Mouse (Mus musculus): ENCODE measurements around the gene Ypel2. TPM values are rescaled to one million over a fixed set of nuclear protein-coding genes. Genes with fewer than 3 reads are reported as not detected.

Gene Ypel2
- total RNA-seq, 2 experiments from 2014 or later = 7.4 to 8.6 TPM

- DNase-seq (ENCODE audit: low spot score in 2 of 2) = no peak
These were observed 31.1 kb downstream of the Ypel2 start for GRCm38 (mm10) chr11:86962362-86962761.

DNA sequence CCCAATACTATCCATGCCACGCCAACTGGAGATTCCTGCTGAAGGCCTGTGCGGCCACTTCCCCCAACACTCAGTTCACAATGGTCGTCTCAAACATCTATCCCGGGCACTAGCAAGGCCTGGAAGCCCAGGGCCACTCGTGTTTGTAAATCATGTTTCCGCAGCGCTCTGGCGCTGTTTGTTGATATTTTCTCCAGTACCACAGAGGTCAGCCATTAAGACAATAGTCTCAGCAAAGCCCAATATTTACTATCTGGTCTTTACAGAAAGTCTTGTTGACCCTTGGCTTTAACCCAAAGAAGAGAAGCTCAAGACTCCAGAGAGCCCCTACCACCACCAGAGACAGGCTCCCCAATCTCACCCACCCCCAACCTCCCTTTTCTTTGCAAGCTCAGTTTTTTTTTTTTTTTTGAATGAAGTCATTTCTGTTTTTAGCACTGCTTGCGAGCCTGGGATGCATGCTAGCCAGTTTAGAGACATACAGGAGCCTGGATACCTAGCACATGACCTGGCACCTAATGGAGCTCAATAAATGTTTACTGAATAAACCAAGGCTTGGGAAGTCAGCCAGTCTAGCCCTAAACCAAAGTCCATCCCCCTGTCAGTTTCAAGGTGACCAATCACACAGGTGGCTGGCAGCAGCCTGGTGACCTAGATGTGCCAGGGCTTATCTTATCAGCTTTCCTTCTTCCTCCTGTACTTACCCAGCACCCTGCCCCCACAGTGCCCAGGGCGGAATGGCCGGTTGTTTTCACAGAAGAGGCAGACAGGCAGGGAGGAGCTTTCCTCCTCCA lies 31.8 kb downstream of the Ypel2 start:
- DNase-seq (ENCODE audit: low spot score in 2 of 2) = no peak

DNA sequence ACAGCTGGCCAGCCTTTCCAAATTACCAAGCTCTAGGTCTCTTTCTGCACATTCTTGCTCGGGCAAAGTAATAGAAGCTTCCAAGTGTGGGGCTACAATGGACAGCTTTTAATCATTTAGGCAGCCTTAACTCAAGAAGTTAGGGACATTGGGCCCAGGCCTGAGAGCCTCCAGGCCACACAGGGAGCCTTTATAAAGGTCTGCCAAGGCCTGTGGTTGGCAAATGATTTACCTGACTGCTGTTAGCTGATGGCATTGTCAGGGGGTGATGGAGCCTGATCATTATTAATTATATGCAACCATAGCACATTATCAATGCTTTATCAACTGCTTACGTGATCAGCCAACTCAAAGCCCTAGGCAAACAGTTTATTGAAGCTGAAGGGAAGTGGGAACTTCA lies 33.2 kb downstream of the Ypel2 start:
- no peak for DNase-seq (ENCODE audit: low spot score in 2 of 2)

GRCm38 (mm10) chr11:86958721-86959675 lies 34.5 kb downstream of the Ypel2 start:
- no peak for DNase-seq (ENCODE audit: low spot score in 2 of 2)

DNA sequence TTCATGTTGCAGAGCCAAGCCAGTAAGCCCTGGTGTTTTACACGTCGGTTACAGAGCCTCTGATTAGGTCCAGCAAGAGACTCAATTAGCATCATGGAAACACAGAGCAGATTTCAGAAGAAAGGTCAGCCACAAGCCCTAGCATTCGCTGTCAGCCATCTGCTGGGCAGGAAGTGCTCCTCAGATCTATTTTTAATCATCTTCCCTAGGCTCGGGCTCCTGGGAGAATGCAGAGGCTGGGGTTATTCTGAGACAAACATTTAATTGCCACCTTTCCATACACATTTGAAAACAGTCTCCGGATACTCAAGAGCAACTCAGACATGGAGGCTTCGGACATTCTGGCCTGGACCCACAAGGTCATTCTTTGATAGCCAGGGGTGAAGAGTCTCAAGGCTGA lies 35.3 kb downstream of the Ypel2 start:
- no peak for DNase-seq (ENCODE audit: low spot score in 2 of 2)

GRCm38 (mm10) chr11:86956363-86956762 lies 37.1 kb downstream of the Ypel2 start:
- no peak for DNase-seq (ENCODE audit: low spot score in 2 of 2)

- no peak for DNase-seq (ENCODE audit: low spot score in 2 of 2)
These were observed 38.8 kb downstream of the Ypel2 start for GRCm38 (mm10) chr11:86954616-86955270.

DNA sequence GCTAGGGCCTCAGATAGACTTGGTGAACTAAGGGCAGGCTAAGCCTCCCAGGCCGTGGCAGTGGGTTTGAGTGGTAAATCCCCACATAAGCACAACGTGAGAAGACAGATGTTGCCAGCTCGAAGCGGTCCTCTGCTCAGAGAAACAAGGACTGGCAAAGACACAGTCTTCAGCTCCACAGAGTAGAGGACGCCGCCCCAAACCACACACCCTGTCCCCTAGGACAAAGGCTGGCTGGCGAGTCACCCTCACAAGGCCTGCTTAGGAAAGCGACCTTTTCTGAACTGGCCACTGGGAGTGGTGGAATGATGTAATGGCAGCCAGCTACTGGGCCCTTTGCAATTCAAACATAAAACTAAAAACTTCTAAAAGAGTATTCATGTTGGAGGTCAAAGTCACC lies 40.4 kb downstream of the Ypel2 start:
- DNase-seq (ENCODE audit: low spot score in 2 of 2) = no peak

GRCm38 (mm10) chr11:86952659-86953058 lies 40.8 kb downstream of the Ypel2 start:
- DNase-seq (ENCODE audit: low spot score in 2 of 2) = no peak

DNA sequence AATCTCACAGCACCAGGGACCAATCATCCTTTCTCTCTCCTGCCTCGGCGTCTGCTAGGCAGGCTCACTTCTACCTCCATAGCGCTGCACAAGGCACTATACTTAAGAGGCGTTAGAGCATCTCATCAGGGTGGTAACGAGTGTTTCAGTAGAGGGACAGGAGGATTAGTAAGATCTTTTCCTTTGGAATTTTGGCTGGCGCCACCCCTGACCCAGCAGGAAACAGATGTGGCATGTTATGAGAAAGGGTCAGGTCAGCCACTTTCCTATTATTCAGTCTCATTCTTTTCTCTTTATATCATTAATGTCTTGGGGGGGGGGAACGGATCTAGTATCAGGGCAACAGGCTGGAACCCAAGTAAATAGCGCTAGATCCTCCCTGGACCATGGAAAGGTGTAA lies 41.8 kb downstream of the Ypel2 start:
- DNase-seq (ENCODE audit: low spot score in 2 of 2) = no peak

- DNase-seq (ENCODE audit: low spot score in 2 of 2) = no peak
These were observed 43.0 kb downstream of the Ypel2 start for GRCm38 (mm10) chr11:86950491-86950890.

- DNase-seq (ENCODE audit: low spot score in 2 of 2) = peak; percentile 30 to 37
These were observed 43.5 kb downstream of the Ypel2 start for GRCm38 (mm10) chr11:86949951-86950441.

DNA sequence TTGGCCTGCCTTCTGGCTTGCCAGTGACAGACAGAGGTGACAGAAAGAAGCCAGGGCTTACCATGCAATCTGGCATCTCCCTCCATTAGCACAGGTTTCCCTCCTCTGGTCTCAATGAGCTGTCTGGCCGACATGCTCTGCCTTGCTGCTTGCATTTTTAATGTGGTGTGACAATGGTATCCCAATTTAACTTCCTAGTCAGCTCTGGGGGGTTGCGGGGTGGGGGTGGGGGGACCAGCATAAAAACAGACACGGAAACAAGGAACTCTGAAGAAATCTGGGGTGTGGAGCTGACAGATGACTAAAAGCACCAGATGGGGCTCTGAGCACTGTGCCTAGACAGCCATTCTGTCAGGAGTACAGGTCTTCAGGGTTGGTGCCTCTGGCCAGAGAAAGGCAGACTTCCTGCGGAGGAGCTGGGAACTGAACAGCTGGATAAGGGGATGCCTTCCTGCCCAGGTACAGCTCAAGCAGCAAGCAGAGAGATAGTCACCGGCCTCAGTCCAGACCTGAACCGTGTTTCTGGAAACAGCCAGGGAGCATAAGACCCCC lies 46.8 kb downstream of the Ypel2 start:
- no peak for DNase-seq (ENCODE audit: low spot score in 2 of 2)

DNA sequence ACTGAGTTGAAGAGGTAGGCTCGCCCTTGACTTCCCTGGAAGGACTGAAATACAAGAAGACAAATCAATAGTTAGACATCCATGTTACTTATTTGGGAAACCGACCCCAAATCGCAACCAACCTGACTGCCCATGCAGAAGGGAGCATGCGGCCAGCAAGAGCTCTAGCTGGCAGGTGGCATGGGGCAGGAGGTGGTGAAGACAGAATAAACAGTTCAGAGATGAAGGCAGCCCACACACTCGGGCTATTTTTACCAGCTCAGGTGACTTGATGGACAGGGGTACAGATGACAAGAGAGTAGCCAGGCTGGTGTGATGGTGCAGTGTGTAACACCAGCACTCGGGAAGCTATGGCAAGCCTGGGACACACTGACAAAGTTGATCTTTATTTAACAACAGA lies 47.6 kb downstream of the Ypel2 start:
- no peak for DNase-seq (ENCODE audit: low spot score in 2 of 2)

DNA sequence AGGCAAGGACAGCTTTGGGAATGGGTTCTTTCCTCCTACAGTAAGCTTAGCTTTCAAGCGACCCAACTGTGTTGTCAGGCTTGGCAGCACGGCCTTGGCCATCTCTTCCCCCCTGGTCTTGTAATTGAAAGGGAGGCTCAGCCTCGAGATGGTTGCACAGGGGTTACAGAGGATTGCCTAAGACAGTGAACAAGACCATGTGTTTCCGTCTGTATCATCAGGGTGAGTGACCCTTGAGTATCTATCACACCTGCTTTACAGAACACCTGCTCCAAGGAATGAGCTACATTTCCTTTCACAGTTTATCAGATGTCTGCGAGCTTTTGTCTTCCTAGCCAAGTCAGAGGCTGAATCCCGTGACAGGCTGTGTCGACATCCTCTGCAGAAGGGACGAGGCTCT lies 48.4 kb downstream of the Ypel2 start:
- no peak for DNase-seq (ENCODE audit: low spot score in 2 of 2)

GRCm38 (mm10) chr11:86944539-86944938 lies 49.0 kb downstream of the Ypel2 start:
- DNase-seq (ENCODE audit: low spot score in 2 of 2) = no peak

- DNase-seq (ENCODE audit: low spot score in 2 of 2) = no peak
These were observed 51.6 kb downstream of the Ypel2 start for GRCm38 (mm10) chr11:86941904-86942303.

- no peak for DNase-seq (ENCODE audit: low spot score in 2 of 2)
These were observed 54.0 kb downstream of the Ypel2 start for GRCm38 (mm10) chr11:86939503-86939902.

GRCm38 (mm10) chr11:86938551-86938950 lies 55.0 kb downstream of the Ypel2 start:
- DNase-seq (ENCODE audit: low spot score in 2 of 2) = no peak

DNA sequence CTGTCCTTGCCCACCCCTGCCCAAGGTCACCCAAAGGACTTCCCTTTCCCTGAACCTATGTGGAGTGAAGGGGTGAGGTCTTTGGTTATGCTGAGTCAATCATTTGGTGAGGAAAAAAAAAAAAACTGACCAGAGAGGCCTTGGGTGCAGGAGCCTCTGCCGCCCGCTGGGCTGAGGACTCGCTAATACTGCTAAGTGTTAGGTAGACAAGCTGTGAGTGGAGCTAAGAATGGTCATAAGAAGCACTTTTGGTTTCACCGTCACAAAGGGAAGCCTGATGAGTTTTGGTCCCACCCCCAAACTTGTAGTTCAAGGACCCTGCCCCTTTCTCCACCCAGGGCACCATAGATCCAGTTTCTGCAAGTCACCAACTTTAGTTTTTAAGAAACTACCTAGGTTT lies 55.4 kb downstream of the Ypel2 start:
- DNase-seq (ENCODE audit: low spot score in 2 of 2) = no peak

DNA sequence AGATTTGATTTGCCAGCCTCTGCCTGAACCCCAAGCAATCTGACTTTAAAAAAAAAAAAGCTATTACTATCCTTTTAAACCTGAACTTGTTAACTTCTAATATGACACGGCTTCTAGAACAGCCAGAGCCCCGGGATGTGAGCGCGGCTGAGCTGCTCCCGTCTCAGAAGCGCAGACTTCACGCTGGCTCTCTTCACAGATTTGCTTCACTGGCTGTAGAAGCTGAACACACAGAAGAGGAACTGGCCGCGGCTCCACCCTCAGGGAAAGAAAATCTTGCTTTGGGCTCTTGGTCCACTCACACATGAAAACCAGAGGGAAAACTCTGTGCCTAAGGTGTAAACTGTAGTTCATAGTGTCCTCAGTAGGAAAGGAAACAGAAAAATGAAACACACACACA lies 56.6 kb downstream of the Ypel2 start:
- DNase-seq (ENCODE audit: low spot score in 2 of 2) = no peak
